Mouse (Mus musculus): ENCODE data around the gene Gtf2i. TPM values are rescaled to one million over a fixed set of nuclear protein-coding genes. Genes with fewer than 3 reads are reported as not detected.

Gene Gtf2i
- polyA plus RNA-seq, 1 experiment, result 157 TPM

GRCm38 (mm10) chr5:134248608-134249244 lies 65.8 kb downstream of the Gtf2i start:
- H3K27me3 ChIP-seq (ENCODE audit: control insufficient read depth, insufficient read depth, low read length), result no peaks in the 10 kb centered on the region
- no peak overlapping the region for H3K27ac ChIP-seq (ENCODE audit: insufficient read depth, low read length)
- H3K4me3 ChIP-seq (replicated peaks; ENCODE audit: insufficient read depth, low read depth, low read length), result no peak overlapping the region
- no peaks in the 10 kb centered on the region for H3K4me1 ChIP-seq (ENCODE audit: control insufficient read depth, insufficient read depth, low read length)
- WGBS, result 93% methylated on average over 14 of the region's 14 CpGs
- DNase-seq, result no peak
- TF ChIP-seq CTCF (IDR thresholded peaks at IDR 0.05; ENCODE audit: borderline replicate concordance, insufficient read depth, low read depth, low read length) (no peak), POLR2A (IDR thresholded peaks at IDR 0.05; ENCODE audit: borderline replicate concordance, insufficient read depth, low read length) (no peak)

- Histone ChIP-seq H3K27ac (ENCODE audit: insufficient read depth, low read length) (no peak overlapping the region), H3K4me3 (replicated peaks; ENCODE audit: insufficient read depth, low read depth, low read length) (no peak overlapping the region), H3K4me1 (ENCODE audit: control insufficient read depth, insufficient read depth, low read length) (no peaks in the 10 kb centered on the region), H3K27me3 (ENCODE audit: control insufficient read depth, insufficient read depth, low read length) (no peaks in the 10 kb centered on the region)
- 70% methylated on average over 5 of the region's 5 CpGs for WGBS
- peak in 1 of 2 experiments; percentile 48 for DNase-seq
- TF ChIP-seq POLR2A (IDR thresholded peaks at IDR 0.05; ENCODE audit: borderline replicate concordance, insufficient read depth, low read length) (no peak), CTCF (IDR thresholded peaks at IDR 0.05; ENCODE audit: borderline replicate concordance, insufficient read depth, low read depth, low read length) (no peak)
These were observed 68.4 kb downstream of the Gtf2i start for GRCm38 (mm10) chr5:134246146-134246545.

- no peak for TF ChIP-seq CTCF (IDR thresholded peaks at IDR 0.05; ENCODE audit: borderline replicate concordance, insufficient read depth, low read depth, low read length)
These were observed 69.7 kb downstream of the Gtf2i start for GRCm38 (mm10) chr5:134244890-134245289.

GRCm38 (mm10) chr5:134243661-134244436 lies 70.7 kb downstream of the Gtf2i start:
- 88% methylated on average over 26 of the region's 26 CpGs for WGBS
- Histone ChIP-seq H3K4me1 (ENCODE audit: control insufficient read depth, insufficient read depth, low read length) (no peaks in the 10 kb centered on the region), H3K27ac (ENCODE audit: insufficient read depth, low read length) (no peak overlapping the region), H3K4me3 (replicated peaks; ENCODE audit: insufficient read depth, low read depth, low read length) (no peak overlapping the region), H3K27me3 (ENCODE audit: control insufficient read depth, insufficient read depth, low read length) (no peaks in the 10 kb centered on the region)
- DNase-seq, result no peak
- TF ChIP-seq CTCF (IDR thresholded peaks at IDR 0.05; ENCODE audit: borderline replicate concordance, insufficient read depth, low read depth, low read length), result no peak
- no peak for TF ChIP-seq POLR2A (IDR thresholded peaks at IDR 0.05; ENCODE audit: borderline replicate concordance, insufficient read depth, low read length)

More at GRCm38 (mm10) chr5:134244890-134245289, 69.7 kb downstream of the Gtf2i start:
- H3K27me3 ChIP-seq (ENCODE audit: control insufficient read depth, insufficient read depth, low read length), result no peaks in the 10 kb centered on the region
- H3K4me1 ChIP-seq (ENCODE audit: control insufficient read depth, insufficient read depth, low read length), result no peaks in the 10 kb centered on the region
- DNase-seq, result no peak
- no peak overlapping the region for H3K4me3 ChIP-seq (replicated peaks; ENCODE audit: insufficient read depth, low read depth, low read length)
- 94% methylated on average over 5 of the region's 5 CpGs for WGBS
- H3K27ac ChIP-seq (ENCODE audit: insufficient read depth, low read length), result no peak overlapping the region

GRCm38 (mm10) chr5:134241831-134242230 lies 72.7 kb downstream of the Gtf2i start:
- H3K27ac ChIP-seq (ENCODE audit: insufficient read depth, low read length), result no peak overlapping the region
- H3K4me3 ChIP-seq (replicated peaks; ENCODE audit: insufficient read depth, low read depth, low read length), result no peak overlapping the region
- 82% methylated on average over 5 of the region's 5 CpGs for WGBS
- DNase-seq, result no peak
- TF ChIP-seq POLR2A (IDR thresholded peaks at IDR 0.05; ENCODE audit: borderline replicate concordance, insufficient read depth, low read length) (no peak), CTCF (IDR thresholded peaks at IDR 0.05; ENCODE audit: borderline replicate concordance, insufficient read depth, low read depth, low read length) (no peak)
- H3K27me3 ChIP-seq (ENCODE audit: control insufficient read depth, insufficient read depth, low read length), result no peaks in the 10 kb centered on the region
- H3K4me1 ChIP-seq (ENCODE audit: control insufficient read depth, insufficient read depth, low read length), result no peaks in the 10 kb centered on the region

- Histone ChIP-seq H3K27me3 (ENCODE audit: control insufficient read depth, insufficient read depth, low read length) (no peaks in the 10 kb centered on the region), H3K27ac (ENCODE audit: insufficient read depth, low read length) (no peak overlapping the region), H3K4me3 (replicated peaks; ENCODE audit: insufficient read depth, low read depth, low read length) (no peak overlapping the region), H3K4me1 (ENCODE audit: control insufficient read depth, insufficient read depth, low read length) (no peaks in the 10 kb centered on the region)
- no peak for DNase-seq
- no peak for TF ChIP-seq POLR2A (IDR thresholded peaks at IDR 0.05; ENCODE audit: borderline replicate concordance, insufficient read depth, low read length)
- TF ChIP-seq CTCF (IDR thresholded peaks at IDR 0.05; ENCODE audit: borderline replicate concordance, insufficient read depth, low read depth, low read length), result no peak
- WGBS, result 57% methylated on average over 28 of the region's 28 CpGs
These were observed 76.4 kb downstream of the Gtf2i start for GRCm38 (mm10) chr5:134237936-134238760.

GRCm38 (mm10) chr5:134237508-134237907 lies 77.1 kb downstream of the Gtf2i start:
- H3K4me3 ChIP-seq (replicated peaks; ENCODE audit: insufficient read depth, low read depth, low read length), result no peak overlapping the region
- H3K27ac ChIP-seq (ENCODE audit: insufficient read depth, low read length), result no peak overlapping the region
- DNase-seq, result no peak
- peaks cover 2% of the 10 kb centered on the region; the same call in 1 of the 2 replicates for H3K4me1 ChIP-seq (ENCODE audit: control insufficient read depth, insufficient read depth, low read length)
- TF ChIP-seq POLR2A (IDR thresholded peaks at IDR 0.05; ENCODE audit: borderline replicate concordance, insufficient read depth, low read length) (no peak), CTCF (IDR thresholded peaks at IDR 0.05; ENCODE audit: borderline replicate concordance, insufficient read depth, low read depth, low read length) (no peak)
- no peaks in the 10 kb centered on the region for H3K27me3 ChIP-seq (ENCODE audit: control insufficient read depth, insufficient read depth, low read length)
- 79% methylated on average over 11 of the region's 11 CpGs for WGBS

Data from cerebellum, adult 2 months (tissue).